ENCODE assay signal across 41 mouse cellular contexts in the genomic region with DNA sequence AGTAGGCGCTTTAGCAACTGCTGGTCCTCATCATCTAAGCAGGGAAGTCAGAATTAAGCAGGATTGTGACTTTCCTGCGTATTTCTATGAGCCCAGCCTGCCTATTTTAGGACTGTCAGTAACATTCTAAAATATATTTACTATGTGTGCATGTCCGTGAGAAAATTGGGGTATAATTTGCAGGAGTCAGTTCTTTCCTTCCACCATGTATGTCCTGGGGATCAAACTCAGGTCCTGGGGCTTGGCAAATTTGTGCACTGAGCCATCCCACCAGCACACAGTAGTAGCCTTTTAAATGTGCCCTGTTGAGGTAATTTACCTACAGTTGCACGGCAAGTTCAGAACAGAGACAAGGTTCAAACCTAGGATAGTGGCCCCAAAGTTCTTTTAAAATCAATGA. TPM values are rescaled to one million over a fixed set of nuclear protein-coding genes. Genes with fewer than 3 reads are reported as not detected.
"Had no signal": no experiment of that assay in that cellular context is flagged by ENCODE, and none has a peak within 500 bp of the region (broad histone marks: within the 10 kb centered on the region; RNA-seq: fewer than 3 reads in every experiment).

No protein-coding gene starts in this region.

- H3K4me1 ChIP-seq: liver, embryonic 13.5 days; liver, embryonic 15.5 days had no signal

- H3K9ac ChIP-seq: heart, embryonic 13.5 days; heart, embryonic 15.5 days; hindbrain, embryonic 13.5 days; kidney, embryonic 15.5 days; limb, embryonic 12.5 days; liver, embryonic 13.5 days; liver, embryonic 15.5 days had no signal

- H3K27ac ChIP-seq: heart, adult 2 months; heart, embryonic 13.5 days; heart, embryonic 15.5 days; kidney, embryonic 15.5 days; kidney, postnatal 0 days; limb, embryonic 10.5 days; limb, embryonic 12.5 days; liver, embryonic 13.5 days; liver, embryonic 15.5 days had no signal

- H3K4me2 ChIP-seq: heart, embryonic 11.5 days; heart, embryonic 13.5 days; heart, embryonic 15.5 days; hindbrain, embryonic 13.5 days; kidney, embryonic 15.5 days; limb, embryonic 12.5 days; liver, embryonic 11.5 days; liver, embryonic 13.5 days; liver, embryonic 15.5 days had no signal

- ATAC-seq: hindbrain, embryonic 16.5 days; intestine, embryonic 16.5 days had no signal

- H3K4me3 ChIP-seq: heart, adult 2 months; heart, embryonic 13.5 days; heart, embryonic 15.5 days; hindbrain, embryonic 13.5 days; kidney, embryonic 15.5 days; limb, embryonic 10.5 days; limb, embryonic 12.5 days; liver, embryonic 13.5 days; liver, embryonic 15.5 days had no signal

- DNase-seq: gastrocnemius, postnatal 14 days; gastrocnemius, postnatal 36 days; heart, adult 11 months; heart, adult 2 months; heart, postnatal 14 days; heart, postnatal 36 days; kidney, adult 11 months; kidney, adult 2 months; kidney, adult 9 months; kidney, postnatal 14 days; kidney, postnatal 36 days; layer of hippocampus, adult 9-11 months; layer of hippocampus, postnatal 36 days; liver; liver, embryonic 13.5 days had no signal

- H3K36me3 ChIP-seq: heart, embryonic 13.5 days; heart, embryonic 15.5 days; hindbrain, embryonic 13.5 days; kidney, embryonic 15.5 days; limb, embryonic 10.5 days; limb, embryonic 12.5 days; liver, embryonic 13.5 days; liver, embryonic 15.5 days had no signal

- H3K9me3 ChIP-seq: heart, embryonic 13.5 days; heart, embryonic 15.5 days; hindbrain, embryonic 13.5 days; kidney, embryonic 15.5 days; limb, embryonic 10.5 days; limb, embryonic 12.5 days; liver, embryonic 13.5 days; liver, embryonic 15.5 days had no signal

RNA-seq across cellular contexts. Expression of a gene that starts 28.5 kb away (rescaled TPM):
- total RNA-seq: gastrocnemius, adult 18-20 months; gastrocnemius, adult 8-10 months; gastrocnemius, postnatal 14 days; gastrocnemius, postnatal 36 days; heart, adult 2 months; heart, postnatal 14 days; heart, postnatal 36 days; hematopoietic stem cell, adult 5-6 weeks; layer of hippocampus, adult 18-20 months; layer of hippocampus, postnatal 14 days; layer of hippocampus, postnatal 36 days; left cerebral cortex, adult 8-10 months; left cerebral cortex, postnatal 10 days; left cerebral cortex, postnatal 36 days had no signal
- polyA plus RNA-seq: gonadal fat pad, adult 2 months; heart, adult 2 months; heart, embryonic 11.5 days; heart, embryonic 13.5 days; heart, embryonic 15.5 days; heart, postnatal 0 days; hindbrain, embryonic 11.5 days; hindbrain, embryonic 13.5 days; hindbrain, embryonic 16.5 days; intestine, embryonic 14.5 days; intestine, embryonic 16.5 days; kidney, adult 2 months; kidney, embryonic 15.5 days; kidney, postnatal 0 days; large intestine, adult 2 months; limb, embryonic 10.5 days; limb, embryonic 12.5 days; limb, embryonic 14.5 days; liver, embryonic 11.5 days; liver, embryonic 13.5 days; liver, embryonic 15.5 days had no signal
